Mouse (Mus musculus): ENCODE results near the gene Lamc3. TPM values are rescaled to one million over a fixed set of nuclear protein-coding genes. Genes with fewer than 3 reads are reported as not detected.

Gene Lamc3
- polyA plus RNA-seq, 1 experiment from 2014 or later, result 8.4 TPM

DNA sequence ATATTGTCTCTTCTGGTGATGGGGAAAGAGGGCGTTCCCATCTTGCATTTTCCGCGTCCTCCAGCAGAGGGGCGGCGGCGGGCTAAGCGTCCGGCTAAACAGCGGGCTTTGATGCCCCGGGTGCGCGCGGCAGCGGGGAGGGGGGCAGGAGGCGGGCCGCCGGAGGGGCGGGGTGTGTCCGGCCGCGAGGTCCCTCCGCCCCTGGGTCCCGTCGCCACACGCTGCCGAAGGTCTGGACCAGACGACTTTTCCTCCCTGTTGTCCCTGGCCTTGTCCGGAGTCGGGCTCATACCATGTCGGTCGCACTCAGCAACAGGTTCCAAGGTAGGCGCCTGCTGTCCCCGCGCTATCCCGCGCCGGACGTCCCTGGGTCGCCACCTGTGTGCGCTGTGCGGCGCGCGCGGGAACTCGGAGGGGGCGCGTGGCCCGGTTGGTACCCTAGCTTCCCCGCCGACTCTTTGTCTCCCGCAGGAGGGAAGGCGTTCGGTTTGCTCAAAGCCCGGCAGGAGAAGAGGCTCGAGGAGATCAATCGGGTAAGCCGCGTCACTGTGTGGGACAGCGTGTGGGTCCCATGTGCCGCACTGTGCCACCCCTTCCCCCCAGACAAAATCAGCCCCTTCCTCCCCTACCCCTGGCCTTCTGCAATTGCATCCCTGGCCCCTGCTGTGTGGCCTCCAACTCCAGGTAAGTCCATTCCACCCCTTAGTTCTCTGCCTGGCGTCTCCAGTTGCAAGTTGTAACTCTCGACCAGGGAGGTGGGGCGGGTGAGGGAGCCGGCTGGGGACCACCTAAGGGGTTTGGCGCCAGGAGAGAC lies 63.2 kb downstream of the Lamc3 start, which contains the start of gene Aif1l:
Aif1l (plus strand) TSS at position 82 of the 814 bp plus-strand sequence.
- no peaks in the 10 kb centered on the region for H3K9me3 ChIP-seq
- peak within 1 kb of the TSS; percentile 91 for H3K4me3 ChIP-seq
- DNase-seq (ENCODE audit: low spot score), result peak; percentile 86
- peaks cover 29% of the 10 kb centered on the region for H3K36me3 ChIP-seq
- H3K4me1 ChIP-seq (replicated peaks), result peaks cover 53% of the 10 kb centered on the region
- peak within 1 kb of the TSS; percentile 91 for H3K27ac ChIP-seq
- under 1% methylated on average over 66 of the region's 66 CpGs for WGBS
- H3K27me3 ChIP-seq (ENCODE audit: insufficient read depth, poor library complexity, severe bottlenecking), result peaks cover 18% of the 10 kb centered on the region

DNA sequence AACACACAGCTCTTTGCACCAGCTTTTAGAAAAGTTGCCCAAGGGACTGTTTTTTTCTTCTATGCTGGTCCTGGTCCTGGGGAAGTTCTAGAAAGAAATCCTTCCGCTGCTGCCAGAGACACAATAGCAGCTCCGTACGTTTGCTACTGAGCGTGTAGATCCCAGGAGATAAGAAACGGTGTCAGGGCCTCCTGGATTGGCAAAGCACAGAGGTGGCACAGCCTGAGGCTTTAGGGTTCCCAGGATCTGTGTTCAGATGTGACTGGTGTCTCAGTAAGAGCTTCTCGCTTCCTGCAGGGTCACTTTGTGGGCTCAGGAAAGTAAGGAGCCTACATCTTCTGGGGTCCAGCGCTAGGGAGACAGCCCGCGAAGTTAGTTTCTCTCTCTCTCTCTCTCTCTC lies 63.9 kb downstream of the Lamc3 start:
- Histone ChIP-seq H3K27me3 (ENCODE audit: insufficient read depth, poor library complexity, severe bottlenecking) (peaks cover 18% of the 10 kb centered on the region), H3K36me3 (peaks cover 29% of the 10 kb centered on the region), H3K4me3 (peak overlapping the region; percentile 91), H3K27ac (peak overlapping the region; percentile 91), H3K9me3 (no peaks in the 10 kb centered on the region), H3K4me1 (replicated peaks) (peaks cover 52% of the 10 kb centered on the region)
- DNase-seq (ENCODE audit: low spot score), result no peak
- WGBS, result 29% methylated on average over 9 of the region's 9 CpGs

DNA sequence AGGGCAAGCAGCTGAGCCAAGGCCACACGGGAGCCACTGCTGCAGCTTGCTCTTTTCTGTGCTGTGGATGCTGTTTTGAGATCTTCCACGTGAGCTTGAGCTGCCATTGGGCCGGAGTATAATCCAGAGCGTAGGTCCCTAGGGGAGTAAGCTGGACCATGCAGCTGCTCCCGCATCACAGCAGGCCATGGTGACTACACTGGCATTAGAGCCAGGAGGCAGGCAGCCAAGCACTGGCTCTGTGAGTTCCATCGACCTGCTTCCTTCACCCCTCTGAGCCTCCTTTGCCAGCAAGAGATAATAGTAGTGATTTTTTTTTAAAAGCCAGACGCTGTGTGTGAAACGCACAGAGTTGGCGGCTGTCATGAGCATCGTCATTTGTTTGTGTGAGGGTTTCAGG lies 65.1 kb downstream of the Lamc3 start:
- DNase-seq (ENCODE audit: low spot score), result no peak
- peaks cover 32% of the 10 kb centered on the region for H3K36me3 ChIP-seq
- peaks cover 18% of the 10 kb centered on the region for H3K27me3 ChIP-seq (ENCODE audit: insufficient read depth, poor library complexity, severe bottlenecking)
- no peak overlapping the region for H3K4me3 ChIP-seq
- H3K9me3 ChIP-seq, result no peaks in the 10 kb centered on the region
- peaks cover 52% of the 10 kb centered on the region for H3K4me1 ChIP-seq (replicated peaks)
- WGBS, result 90% methylated on average over 10 of the region's 10 CpGs
- H3K27ac ChIP-seq, result no peak overlapping the region

DNA sequence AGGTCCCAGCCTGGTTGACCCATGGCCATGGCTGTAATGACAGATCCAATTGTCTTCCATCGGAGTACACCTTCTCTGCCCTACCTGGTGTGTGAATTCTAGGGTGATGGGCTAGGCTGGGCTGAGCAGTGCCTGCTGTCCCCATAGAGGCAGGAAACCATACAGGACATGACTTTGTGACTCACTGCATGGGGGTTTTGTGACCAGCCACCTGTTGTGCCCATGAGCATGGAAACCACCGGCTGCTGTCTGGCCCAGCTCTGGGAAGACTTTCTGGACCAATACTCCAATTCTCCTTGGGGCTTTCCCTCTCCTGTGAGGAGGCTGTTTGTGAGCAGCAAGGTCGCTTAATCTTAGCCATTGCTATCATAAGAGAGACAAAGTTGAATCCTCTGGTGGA lies 65.6 kb downstream of the Lamc3 start:
- H3K9me3 ChIP-seq, result no peaks in the 10 kb centered on the region
- peaks cover 52% of the 10 kb centered on the region for H3K4me1 ChIP-seq (replicated peaks)
- H3K36me3 ChIP-seq, result peaks cover 37% of the 10 kb centered on the region
- 84% methylated on average over 3 of the region's 3 CpGs for WGBS
- no peak overlapping the region for H3K27ac ChIP-seq
- no peak for DNase-seq (ENCODE audit: low spot score)
- peaks cover 18% of the 10 kb centered on the region for H3K27me3 ChIP-seq (ENCODE audit: insufficient read depth, poor library complexity, severe bottlenecking)
- H3K4me3 ChIP-seq, result no peak overlapping the region

DNA sequence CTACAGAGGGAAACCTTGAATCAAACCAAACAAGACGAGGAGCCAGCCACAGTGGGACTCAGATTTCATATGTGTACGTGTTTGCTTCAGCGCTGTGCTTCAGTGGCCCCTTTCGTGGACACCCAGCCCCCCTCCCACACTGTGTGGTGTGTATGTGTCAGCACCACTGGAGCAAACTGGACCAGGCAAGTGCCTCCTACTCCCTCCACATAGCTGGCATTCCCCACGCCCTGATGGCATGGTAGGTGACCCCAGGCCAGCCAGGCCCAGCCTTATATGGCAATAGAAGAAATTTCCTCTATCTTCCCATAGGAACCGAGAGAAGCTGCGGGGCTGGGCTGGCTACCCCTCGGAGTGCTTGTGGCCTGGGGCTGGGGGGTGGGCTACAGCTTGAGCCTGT lies 66.6 kb downstream of the Lamc3 start:
- Histone ChIP-seq H3K4me1 (replicated peaks) (peaks cover 52% of the 10 kb centered on the region), H3K4me3 (no peak overlapping the region), H3K9me3 (no peaks in the 10 kb centered on the region), H3K27ac (no peak overlapping the region), H3K27me3 (ENCODE audit: insufficient read depth, poor library complexity, severe bottlenecking) (peaks cover 14% of the 10 kb centered on the region), H3K36me3 (peaks cover 47% of the 10 kb centered on the region)
- WGBS, result 79% methylated on average over 8 of the region's 8 CpGs
- DNase-seq (ENCODE audit: low spot score), result no peak

DNA sequence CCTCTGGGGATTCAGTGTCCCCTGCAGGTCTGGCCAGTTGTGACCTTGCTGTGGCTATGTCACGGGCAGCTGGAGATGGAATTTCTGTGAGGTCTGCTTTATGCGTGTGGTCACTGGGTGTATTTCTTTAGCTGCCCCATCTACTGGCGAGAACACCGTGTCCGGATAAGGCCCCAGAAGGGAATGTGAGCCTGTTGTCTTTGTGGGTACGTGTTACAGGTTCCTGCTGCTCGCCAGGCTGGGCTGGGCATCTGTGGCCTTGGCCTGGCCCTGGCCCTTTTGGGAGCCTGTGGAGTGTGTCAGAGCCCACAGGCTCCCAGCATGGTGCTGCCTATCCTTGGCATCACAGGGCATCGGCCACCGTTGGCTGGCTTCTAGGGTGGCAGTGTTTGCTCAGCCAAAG lies 67.7 kb downstream of the Lamc3 start:
- H3K4me3 ChIP-seq, result no peak overlapping the region
- peaks cover 6% of the 10 kb centered on the region; the same call in 1 of the 2 replicates for H3K27me3 ChIP-seq (ENCODE audit: insufficient read depth, poor library complexity, severe bottlenecking)
- H3K36me3 ChIP-seq, result peaks cover 58% of the 10 kb centered on the region
- WGBS, result 90% methylated on average over 9 of the region's 9 CpGs
- H3K9me3 ChIP-seq, result no peaks in the 10 kb centered on the region
- H3K4me1 ChIP-seq (replicated peaks), result peaks cover 53% of the 10 kb centered on the region
- DNase-seq (ENCODE audit: low spot score), result no peak
- no peak overlapping the region for H3K27ac ChIP-seq

DNA sequence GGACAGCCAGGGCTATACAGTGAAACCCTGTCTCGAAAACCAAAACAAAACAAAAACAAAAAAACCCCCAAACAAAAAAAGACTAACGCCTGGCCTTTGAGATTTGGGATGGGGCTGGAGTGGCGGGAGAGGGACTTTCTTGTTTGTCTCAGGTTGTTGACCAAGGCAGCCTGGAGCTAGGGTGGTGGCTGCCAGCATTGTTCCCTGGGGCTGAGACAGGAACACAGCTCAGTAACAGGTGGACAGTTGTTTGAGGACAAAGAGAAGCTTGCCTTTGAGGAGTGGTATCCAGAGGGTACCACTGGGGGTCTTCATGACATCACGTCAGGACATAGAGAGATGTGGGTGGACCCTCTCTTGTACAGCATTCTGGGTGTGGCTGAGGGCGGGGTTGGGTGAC lies 68.6 kb downstream of the Lamc3 start:
- H3K9me3 ChIP-seq, result no peaks in the 10 kb centered on the region
- no peak for DNase-seq (ENCODE audit: low spot score)
- no peak overlapping the region for H3K27ac ChIP-seq
- no peak overlapping the region for H3K4me3 ChIP-seq
- peaks cover 6% of the 10 kb centered on the region; the same call in 1 of the 2 replicates for H3K27me3 ChIP-seq (ENCODE audit: insufficient read depth, poor library complexity, severe bottlenecking)
- H3K4me1 ChIP-seq (replicated peaks), result peaks cover 49% of the 10 kb centered on the region
- H3K36me3 ChIP-seq, result peaks cover 67% of the 10 kb centered on the region
- 85% methylated on average over 5 of the region's 5 CpGs for WGBS

DNA sequence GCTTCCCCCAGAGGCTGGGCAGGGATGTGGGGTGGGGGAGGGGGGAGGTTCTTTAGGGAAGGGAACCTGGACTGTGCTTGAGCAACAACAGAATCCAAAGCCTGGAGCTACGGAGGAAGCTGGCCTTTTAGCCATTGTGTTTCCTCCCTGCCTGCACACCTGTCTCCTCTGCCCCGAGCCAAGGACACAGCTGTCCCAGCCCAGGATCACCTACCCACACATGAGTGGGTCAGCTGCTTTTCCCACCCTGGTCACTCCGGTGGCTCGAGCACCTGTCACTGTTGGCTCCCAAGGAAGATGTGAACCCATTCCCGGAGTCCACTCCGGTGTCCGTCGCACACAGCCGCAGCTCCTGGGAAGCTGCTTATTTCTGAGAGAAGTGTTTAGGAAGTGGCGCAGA lies 70.1 kb downstream of the Lamc3 start:
- Histone ChIP-seq H3K9me3 (no peaks in the 10 kb centered on the region), H3K4me1 (replicated peaks) (peaks cover 45% of the 10 kb centered on the region), H3K27me3 (ENCODE audit: insufficient read depth, poor library complexity, severe bottlenecking) (no peaks in the 10 kb centered on the region), H3K27ac (no peak overlapping the region), H3K4me3 (no peak overlapping the region), H3K36me3 (peaks cover 79% of the 10 kb centered on the region)
- no peak for DNase-seq (ENCODE audit: low spot score)
- 91% methylated on average over 10 of the region's 10 CpGs for WGBS

DNA sequence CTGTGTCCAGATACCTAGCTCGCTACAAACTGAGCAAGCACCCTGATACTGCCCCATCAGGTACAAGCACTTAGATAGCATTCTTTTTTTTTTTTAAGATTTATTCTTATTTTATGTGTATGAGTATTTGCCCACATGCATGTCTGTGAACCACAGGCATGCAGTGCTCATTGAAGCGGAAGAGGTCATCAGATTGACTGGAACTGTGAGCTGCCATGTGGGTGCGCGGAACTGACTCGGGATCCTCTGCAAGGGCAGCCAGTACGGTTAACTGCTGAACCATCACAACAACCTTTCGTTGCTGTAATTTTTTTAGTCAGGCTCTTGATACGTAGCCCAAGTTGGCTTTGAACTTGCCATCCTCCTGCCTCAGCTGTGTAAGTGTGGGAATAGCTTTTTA lies 73.9 kb downstream of the Lamc3 start:
- no peaks in the 10 kb centered on the region for H3K27me3 ChIP-seq (ENCODE audit: insufficient read depth, poor library complexity, severe bottlenecking)
- peaks cover 34% of the 10 kb centered on the region for H3K4me1 ChIP-seq (replicated peaks)
- 94% methylated on average over 8 of the region's 8 CpGs for WGBS
- no peaks in the 10 kb centered on the region for H3K9me3 ChIP-seq
- H3K4me3 ChIP-seq, result no peak overlapping the region
- peaks cover 85% of the 10 kb centered on the region for H3K36me3 ChIP-seq
- no peak for DNase-seq (ENCODE audit: low spot score)
- no peak overlapping the region for H3K27ac ChIP-seq

DNA sequence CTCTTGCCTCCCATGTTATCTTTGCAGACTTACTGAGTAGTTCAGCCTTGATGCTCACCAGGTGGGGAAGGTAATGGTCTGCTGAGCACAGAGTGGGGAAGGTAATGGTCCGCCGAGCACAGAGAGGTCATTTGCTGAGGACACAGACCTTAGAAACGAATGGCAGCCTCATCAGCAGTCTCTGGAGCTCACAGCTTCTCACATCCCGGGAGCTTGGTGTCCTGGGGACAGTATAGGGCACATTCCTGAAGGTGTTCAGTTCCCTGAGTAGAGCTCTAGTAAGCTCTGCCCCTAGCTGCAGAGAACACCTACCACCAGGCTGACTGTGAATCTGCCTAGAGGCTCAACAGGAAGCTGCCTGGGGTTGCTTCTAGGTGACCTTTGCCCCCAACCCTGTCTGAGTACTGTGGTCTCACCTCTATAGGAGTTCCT lies 74.7 kb downstream of the Lamc3 start:
- Histone ChIP-seq H3K4me3 (no peak overlapping the region), H3K27me3 (ENCODE audit: insufficient read depth, poor library complexity, severe bottlenecking) (no peaks in the 10 kb centered on the region), H3K4me1 (replicated peaks) (peaks cover 34% of the 10 kb centered on the region), H3K9me3 (no peaks in the 10 kb centered on the region), H3K27ac (peak overlapping the region; percentile 75), H3K36me3 (peaks cover 85% of the 10 kb centered on the region)
- 69% methylated on average over 4 of the region's 4 CpGs for WGBS
- DNase-seq (ENCODE audit: low spot score), result no peak

DNA sequence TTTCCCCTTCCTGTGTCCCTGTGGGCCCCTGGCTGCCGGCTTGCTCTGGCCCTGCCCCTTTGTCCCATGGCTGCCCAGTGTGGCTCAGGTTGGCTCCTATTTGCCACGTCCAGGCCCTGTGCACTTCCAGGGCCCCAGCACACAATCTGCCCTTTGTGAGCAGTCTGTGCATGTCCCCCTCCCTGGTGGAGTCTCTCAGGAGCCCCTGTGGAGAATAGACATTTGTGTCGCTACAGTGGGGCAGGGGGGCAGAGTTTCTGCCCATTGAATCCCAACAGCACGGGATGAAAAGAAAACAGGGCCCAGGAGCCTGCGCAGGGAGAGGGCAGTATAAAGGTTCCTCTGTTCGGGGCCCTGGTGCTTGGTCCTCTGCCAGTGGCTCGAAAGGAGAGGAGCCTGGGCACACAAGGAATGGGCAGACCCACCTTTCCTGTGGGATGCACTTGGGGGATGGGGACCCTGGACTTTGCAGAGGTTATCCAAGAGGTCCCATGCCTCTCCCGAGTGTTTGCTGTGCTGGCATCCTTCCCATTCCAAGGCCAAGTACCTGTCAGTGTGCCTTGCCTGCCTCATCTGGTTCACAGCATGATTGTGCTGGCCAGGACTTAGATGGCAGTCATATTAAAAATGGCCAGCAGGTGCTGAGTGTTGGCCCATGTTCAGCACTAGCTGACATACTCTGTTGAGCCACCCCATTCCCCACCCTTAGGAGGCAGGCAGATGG lies 75.6 kb downstream of the Lamc3 start:
- Histone ChIP-seq H3K4me3 (no peak overlapping the region), H3K36me3 (peaks cover 85% of the 10 kb centered on the region), H3K27ac (peak overlapping the region; percentile 75), H3K27me3 (ENCODE audit: insufficient read depth, poor library complexity, severe bottlenecking) (no peaks in the 10 kb centered on the region), H3K4me1 (replicated peaks) (peaks cover 30% of the 10 kb centered on the region), H3K9me3 (no peaks in the 10 kb centered on the region)
- WGBS, result 55% methylated on average over 8 of the region's 8 CpGs
- DNase-seq (ENCODE audit: low spot score), result no peak

DNA sequence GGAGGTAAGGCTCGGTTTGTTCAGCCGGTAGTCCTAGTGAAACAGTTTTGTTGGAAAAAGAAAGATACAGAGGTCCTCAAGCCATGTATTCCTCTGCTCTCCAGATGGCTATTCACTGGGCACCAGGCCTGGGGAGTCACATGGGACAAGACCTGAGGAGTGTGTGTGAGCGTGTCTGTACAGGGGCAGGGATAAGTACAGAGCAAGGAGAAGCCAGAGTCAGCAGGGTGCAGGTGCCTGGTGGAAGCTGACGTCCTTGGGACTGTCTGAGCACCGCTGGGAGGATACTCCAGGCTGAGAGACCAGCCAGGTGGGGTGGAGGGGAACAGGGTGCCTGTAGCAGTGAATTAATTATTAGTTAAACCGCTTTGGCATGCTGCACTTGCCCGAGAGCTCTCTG lies 76.4 kb downstream of the Lamc3 start:
- H3K36me3 ChIP-seq, result peaks cover 85% of the 10 kb centered on the region
- peak overlapping the region; percentile 75; the same call in 1 of the 2 replicates for H3K27ac ChIP-seq
- H3K27me3 ChIP-seq (ENCODE audit: insufficient read depth, poor library complexity, severe bottlenecking), result no peaks in the 10 kb centered on the region
- no peaks in the 10 kb centered on the region for H3K9me3 ChIP-seq
- no peak for DNase-seq (ENCODE audit: low spot score)
- WGBS, result 85% methylated on average over 7 of the region's 7 CpGs
- no peak overlapping the region for H3K4me3 ChIP-seq
- peaks cover 30% of the 10 kb centered on the region for H3K4me1 ChIP-seq (replicated peaks)

DNA sequence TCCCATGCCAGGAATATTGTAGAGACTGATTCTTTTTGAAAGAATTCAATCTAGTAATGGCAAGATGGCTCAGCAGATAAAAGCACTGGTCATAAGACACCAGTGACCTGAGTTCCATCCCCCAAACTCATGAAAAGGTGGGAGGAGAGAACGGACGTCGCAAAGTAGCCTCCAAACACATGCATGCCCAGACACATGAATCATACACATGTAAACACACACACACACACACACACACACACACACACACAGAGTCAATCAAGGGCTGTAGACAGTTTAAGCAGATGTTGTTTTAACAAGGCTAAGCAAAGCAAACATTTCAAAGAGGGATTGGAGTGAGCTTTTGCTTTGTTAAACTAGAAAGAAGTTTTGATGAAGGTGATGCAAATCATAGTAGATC lies 77.1 kb downstream of the Lamc3 start:
- 93% methylated on average over 3 of the region's 3 CpGs for WGBS
- peaks cover 84% of the 10 kb centered on the region for H3K36me3 ChIP-seq

More for the DNA sequence above, 77.1 kb downstream of the Lamc3 start:
- H3K4me1 ChIP-seq (replicated peaks), result peaks cover 29% of the 10 kb centered on the region
- no peak for DNase-seq (ENCODE audit: low spot score)
- no peaks in the 10 kb centered on the region for H3K9me3 ChIP-seq
- H3K4me3 ChIP-seq, result no peak overlapping the region
- H3K27ac ChIP-seq, result no peak overlapping the region
- H3K27me3 ChIP-seq (ENCODE audit: insufficient read depth, poor library complexity, severe bottlenecking), result no peaks in the 10 kb centered on the region

All from hindbrain, embryonic 10.5 days (tissue).